Mouse (Mus musculus) liver, adult 2 months (tissue): ENCODE measurements around the gene Rpl19.

Source experiments
- CTCF ChIP-seq: fragments of 200-500 bp; IDR thresholded peaks from 2 replicates; pipeline ENCODE4 v1.5.1; 2011; ENCODE audit warnings: low read depth, low read length, control low read depth
- POLR2A ChIP-seq: fragments of 200-500 bp; IDR thresholded peaks from 2 replicates; pipeline ENCODE4 v1.6.1; 2011; ENCODE audit warnings: low read length, control low read depth; ENCODE audit not compliant: insufficient read depth; ENCODE audit errors: extremely low read depth

DNA sequence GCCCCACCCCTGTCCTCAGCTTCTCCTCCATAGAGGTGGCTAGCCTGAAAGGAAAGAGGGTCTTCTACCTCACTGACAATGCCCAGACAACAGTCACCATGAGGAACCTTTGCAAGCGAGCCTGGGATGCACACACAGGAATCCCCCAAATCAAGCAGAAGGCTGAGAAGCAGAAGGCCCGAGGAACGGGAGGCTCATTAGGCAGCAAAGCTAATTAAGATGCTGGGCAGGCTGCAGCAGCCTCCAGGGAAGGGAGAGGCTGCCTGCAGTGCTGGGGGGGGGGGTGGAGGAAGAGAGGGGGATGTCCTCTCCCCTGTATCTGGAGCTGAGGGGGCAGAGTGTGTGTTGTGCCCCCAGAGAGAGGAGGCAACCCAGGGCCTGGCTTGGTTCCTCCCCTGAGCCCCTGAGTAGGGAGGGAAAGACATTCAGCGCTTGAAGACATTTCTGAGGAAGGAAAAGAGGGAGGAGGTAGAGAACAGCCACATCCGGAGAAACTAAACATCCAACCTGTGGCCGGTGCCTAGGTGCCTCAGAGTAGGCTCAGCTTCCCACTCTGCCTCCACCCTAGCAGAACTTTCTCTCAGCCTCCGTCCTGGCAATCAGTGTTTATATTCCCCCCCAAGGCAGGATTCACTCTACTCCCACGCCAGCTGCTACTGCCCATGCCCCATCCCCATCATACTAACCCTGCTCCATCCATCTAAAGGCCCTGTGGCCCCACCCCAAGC is 6.5 kb upstream of the Rpl19 start:
- TF ChIP-seq CTCF, result no peak
- TF ChIP-seq POLR2A, result no peak
